Mouse (Mus musculus) olfactory bulb, adult 2 months (tissue): Measurements from ENCODE around the gene St3gal3.

Experiments
- CTCF ChIP-seq: fragments of 200-500 bp; IDR thresholded peaks from 2 replicates; pipeline ENCODE4 v1.5.1; 2012; ENCODE audit warnings: low read depth, mild to moderate bottlenecking, low read length, moderate library complexity; ENCODE audit not compliant: insufficient read depth
- POLR2A ChIP-seq: fragments of 200-500 bp; IDR thresholded peaks from 2 replicates; pipeline ENCODE4 v1.6.1; 2012; ENCODE audit warnings: mild to moderate bottlenecking, low read depth, low read length, moderate library complexity; ENCODE audit not compliant: insufficient read depth

- TF ChIP-seq CTCF (no peak), POLR2A (no peak)
Observed at GRCm38 (mm10) chr4:118074236-118074635, 60.5 kb downstream of the St3gal3 start.
